Mouse (Mus musculus) olfactory bulb, adult 2 months (tissue): Measurements from ENCODE around the gene Asic2.

Experiments used
- CTCF ChIP-seq: fragments of 200-500 bp; IDR thresholded peaks from 2 replicates; pipeline ENCODE4 v1.5.1; 2012; ENCODE audit warnings: low read depth, mild to moderate bottlenecking, low read length, moderate library complexity; ENCODE audit not compliant: insufficient read depth
- POLR2A ChIP-seq: fragments of 200-500 bp; IDR thresholded peaks from 2 replicates; pipeline ENCODE4 v1.6.1; 2012; ENCODE audit warnings: mild to moderate bottlenecking, low read depth, low read length, moderate library complexity; ENCODE audit not compliant: insufficient read depth

DNA sequence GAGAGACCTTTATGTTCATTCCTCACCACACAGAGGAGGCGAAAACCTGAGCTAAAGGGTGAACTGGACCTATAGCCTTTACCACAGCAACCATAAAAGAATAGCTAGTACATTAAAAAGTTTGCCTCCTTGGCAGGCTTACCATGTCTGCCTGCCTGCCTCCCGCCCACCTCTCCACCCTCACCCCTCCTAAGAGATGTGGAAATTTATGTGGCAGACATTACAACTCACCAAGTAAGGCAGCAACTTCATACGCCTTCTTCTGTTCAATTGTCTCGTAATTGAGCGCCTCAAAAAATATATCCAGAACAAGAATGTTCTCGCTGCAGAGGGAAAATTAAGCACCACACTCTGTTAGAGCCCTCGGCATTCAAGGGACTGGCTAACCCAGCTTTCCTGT is 1081.9 kb downstream of the Asic2 start:
- no peak for TF ChIP-seq CTCF
- no peak for TF ChIP-seq POLR2A
